Mouse (Mus musculus): Measurements from ENCODE around the gene Adam10. TPM values are rescaled to one million over a fixed set of nuclear protein-coding genes. Genes with fewer than 3 reads are reported as not detected.

Gene Adam10
- polyA plus RNA-seq, 1 experiment, result 33.3 TPM

DNA sequence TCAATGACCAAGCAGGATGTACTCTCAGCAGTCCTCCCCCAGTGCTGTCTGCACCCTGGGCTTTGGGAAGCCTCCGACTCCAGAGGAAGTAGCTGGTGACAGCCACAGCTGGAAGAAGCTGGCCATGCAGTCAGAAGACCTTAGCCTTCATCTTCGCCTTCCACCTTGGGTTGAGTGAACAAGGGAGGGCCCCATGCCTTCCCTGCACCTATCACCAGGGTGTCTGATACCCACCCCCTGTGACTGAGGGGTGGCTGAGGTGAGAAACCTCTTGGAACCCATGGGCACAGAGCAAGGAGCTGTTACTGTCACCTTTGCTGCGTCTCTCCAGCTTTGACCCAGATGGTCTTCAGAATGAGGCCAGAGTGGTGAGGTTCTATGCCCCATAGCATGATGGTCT is 123.0 kb downstream of the Adam10 start:
- no peaks in the 10 kb centered on the region for H3K36me3 ChIP-seq (ENCODE audit: control insufficient read depth, insufficient read depth, low read length)
- TF ChIP-seq POLR2A (IDR thresholded peaks at IDR 0.05; ENCODE audit: low read depth, low read length) (no peak), CTCF (IDR thresholded peaks at IDR 0.05; ENCODE audit: extremely low read depth, insufficient read length, insufficient replicate concordance, low read depth, low read length) (no peak)
- H3K27me3 ChIP-seq (ENCODE audit: control insufficient read depth, insufficient read depth, low read length), result no peaks in the 10 kb centered on the region
- 87% methylated on average over 3 of the region's 3 CpGs for WGBS
- no peaks in the 10 kb centered on the region for H3K4me1 ChIP-seq (ENCODE audit: control insufficient read depth, insufficient read depth, insufficient read length, low read length)
- no peak overlapping the region for H3K4me3 ChIP-seq (ENCODE audit: low read depth, low read length)
- no peak overlapping the region for H3K27ac ChIP-seq (ENCODE audit: insufficient read depth, low read depth, low read length)

- Histone ChIP-seq H3K27me3 (ENCODE audit: control insufficient read depth, insufficient read depth, low read length) (no peaks in the 10 kb centered on the region), H3K4me3 (ENCODE audit: low read depth, low read length) (no peak overlapping the region), H3K27ac (ENCODE audit: insufficient read depth, low read depth, low read length) (no peak overlapping the region), H3K36me3 (ENCODE audit: control insufficient read depth, insufficient read depth, low read length) (no peaks in the 10 kb centered on the region), H3K4me1 (ENCODE audit: control insufficient read depth, insufficient read depth, insufficient read length, low read length) (no peaks in the 10 kb centered on the region)
- 88% methylated on average over 3 of the region's 3 CpGs for WGBS
- no peak for TF ChIP-seq POLR2A (IDR thresholded peaks at IDR 0.05; ENCODE audit: low read depth, low read length)
- TF ChIP-seq CTCF (IDR thresholded peaks at IDR 0.05; ENCODE audit: extremely low read depth, insufficient read length, insufficient replicate concordance, low read depth, low read length), result no peak
Observed at GRCm38 (mm10) chr9:70802816-70803215, 124.0 kb downstream of the Adam10 start.

DNA sequence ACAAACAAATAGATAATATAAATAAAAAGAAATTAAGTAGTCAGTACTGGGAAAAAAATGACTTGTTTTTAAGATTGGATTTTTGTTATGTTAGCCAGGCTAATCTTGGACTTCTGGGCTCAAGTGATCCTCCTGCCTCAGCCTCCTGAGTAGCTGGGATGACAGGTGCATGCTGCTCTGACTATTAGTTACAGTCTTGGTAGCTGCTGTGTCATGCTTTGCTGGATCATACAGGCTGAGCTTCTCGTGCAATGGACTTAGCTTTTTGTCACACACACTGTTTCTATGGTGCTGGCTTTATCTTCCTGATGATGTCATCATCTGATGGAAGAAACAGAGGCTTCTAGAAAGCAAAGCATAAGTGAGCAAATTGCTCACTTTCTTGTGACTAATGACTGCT is 127.3 kb downstream of the Adam10 start:
- no peaks in the 10 kb centered on the region for H3K27me3 ChIP-seq (ENCODE audit: control insufficient read depth, insufficient read depth, low read length)
- 33% methylated on average over 1 of the region's 1 CpGs for WGBS
- no peak overlapping the region for H3K27ac ChIP-seq (ENCODE audit: insufficient read depth, low read depth, low read length)
- no peaks in the 10 kb centered on the region for H3K4me1 ChIP-seq (ENCODE audit: control insufficient read depth, insufficient read depth, insufficient read length, low read length)
- no peak overlapping the region for H3K4me3 ChIP-seq (ENCODE audit: low read depth, low read length)
- no peaks in the 10 kb centered on the region for H3K36me3 ChIP-seq (ENCODE audit: control insufficient read depth, insufficient read depth, low read length)
- TF ChIP-seq POLR2A (IDR thresholded peaks at IDR 0.05; ENCODE audit: low read depth, low read length), result no peak
- TF ChIP-seq CTCF (IDR thresholded peaks at IDR 0.05; ENCODE audit: extremely low read depth, insufficient read length, insufficient replicate concordance, low read depth, low read length), result no peak

DNA sequence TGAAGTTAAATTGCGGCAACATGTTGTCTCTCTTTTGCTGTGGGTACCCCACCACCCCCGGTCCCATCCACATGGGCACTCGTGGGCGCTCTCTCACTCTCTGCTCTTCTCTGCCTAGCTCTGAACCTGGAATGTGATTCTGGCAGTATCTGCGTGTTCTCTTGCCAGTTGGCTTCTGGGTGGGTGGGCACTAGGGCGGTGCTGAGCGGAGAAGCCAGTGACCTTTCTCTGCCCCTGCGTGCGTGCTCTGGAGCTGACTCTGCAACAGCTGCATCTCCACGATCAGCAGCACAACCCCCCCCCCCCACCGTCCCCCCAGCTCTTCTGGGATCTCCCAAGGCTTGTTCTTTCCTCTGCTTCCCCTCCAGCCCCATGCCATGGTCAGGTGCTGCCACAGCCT is 128.9 kb downstream of the Adam10 start:
- Histone ChIP-seq H3K27ac (ENCODE audit: insufficient read depth, low read depth, low read length) (no peak overlapping the region), H3K36me3 (ENCODE audit: control insufficient read depth, insufficient read depth, low read length) (no peaks in the 10 kb centered on the region), H3K4me3 (ENCODE audit: low read depth, low read length) (no peak overlapping the region), H3K27me3 (ENCODE audit: control insufficient read depth, insufficient read depth, low read length) (no peaks in the 10 kb centered on the region), H3K4me1 (ENCODE audit: control insufficient read depth, insufficient read depth, insufficient read length, low read length) (no peaks in the 10 kb centered on the region)
- TF ChIP-seq CTCF (IDR thresholded peaks at IDR 0.05; ENCODE audit: extremely low read depth, insufficient read length, insufficient replicate concordance, low read depth, low read length) (no peak), POLR2A (IDR thresholded peaks at IDR 0.05; ENCODE audit: low read depth, low read length) (no peak)
- 80% methylated on average over 11 of the region's 11 CpGs for WGBS

- Histone ChIP-seq H3K27ac (ENCODE audit: insufficient read depth, low read depth, low read length) (no peak overlapping the region), H3K4me1 (ENCODE audit: control insufficient read depth, insufficient read depth, insufficient read length, low read length) (peaks cover 8% of the 10 kb centered on the region; the same call in 1 of the 2 replicates), H3K4me3 (ENCODE audit: low read depth, low read length) (no peak overlapping the region), H3K27me3 (ENCODE audit: control insufficient read depth, insufficient read depth, low read length) (no peaks in the 10 kb centered on the region), H3K36me3 (ENCODE audit: control insufficient read depth, insufficient read depth, low read length) (no peaks in the 10 kb centered on the region)
- WGBS, result 94% methylated on average over 12 of the region's 12 CpGs
- TF ChIP-seq POLR2A (IDR thresholded peaks at IDR 0.05; ENCODE audit: low read depth, low read length), result no peak
Observed at GRCm38 (mm10) chr9:70812551-70812950, 133.8 kb downstream of the Adam10 start.

- Histone ChIP-seq H3K36me3 (ENCODE audit: control insufficient read depth, insufficient read depth, low read length) (no peaks in the 10 kb centered on the region), H3K4me1 (ENCODE audit: control insufficient read depth, insufficient read depth, insufficient read length, low read length) (peaks cover 17% of the 10 kb centered on the region), H3K4me3 (ENCODE audit: low read depth, low read length) (no peak overlapping the region), H3K27ac (ENCODE audit: insufficient read depth, low read depth, low read length) (no peak overlapping the region), H3K27me3 (ENCODE audit: control insufficient read depth, insufficient read depth, low read length) (no peaks in the 10 kb centered on the region)
- TF ChIP-seq POLR2A (IDR thresholded peaks at IDR 0.05; ENCODE audit: low read depth, low read length), result no peak
- TF ChIP-seq CTCF (IDR thresholded peaks at IDR 0.05; ENCODE audit: extremely low read depth, insufficient read length, insufficient replicate concordance, low read depth, low read length), result no peak
- WGBS, result 86% methylated on average over 14 of the region's 14 CpGs
Observed at GRCm38 (mm10) chr9:70816701-70817305, 138.0 kb downstream of the Adam10 start.

DNA sequence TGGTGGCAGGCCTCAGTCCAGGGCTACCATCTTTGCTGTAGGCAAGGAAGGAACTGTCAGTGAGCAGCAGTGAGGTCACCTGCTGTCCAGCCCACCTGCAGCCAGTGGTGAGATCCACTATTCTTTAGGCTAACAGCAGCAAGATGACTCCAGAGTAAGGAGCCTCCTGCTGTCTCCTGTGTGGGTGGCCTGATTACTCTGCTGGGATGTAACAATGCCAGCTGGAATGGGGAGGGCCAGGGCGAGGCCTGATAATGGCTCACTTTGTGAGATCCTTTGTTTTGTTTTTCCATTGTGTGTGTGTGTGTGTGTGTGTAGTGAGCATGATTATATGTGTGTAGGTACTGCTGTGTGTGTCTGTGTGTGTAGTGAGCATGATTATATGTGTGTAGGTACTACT is 138.6 kb downstream of the Adam10 start:
- TF ChIP-seq CTCF (IDR thresholded peaks at IDR 0.05; ENCODE audit: extremely low read depth, insufficient read length, insufficient replicate concordance, low read depth, low read length), result no peak
- no peak for TF ChIP-seq POLR2A (IDR thresholded peaks at IDR 0.05; ENCODE audit: low read depth, low read length)
- Histone ChIP-seq H3K4me3 (ENCODE audit: low read depth, low read length) (no peak overlapping the region), H3K27ac (ENCODE audit: insufficient read depth, low read depth, low read length) (no peak overlapping the region), H3K27me3 (ENCODE audit: control insufficient read depth, insufficient read depth, low read length) (no peaks in the 10 kb centered on the region), H3K4me1 (ENCODE audit: control insufficient read depth, insufficient read depth, insufficient read length, low read length) (peaks cover 17% of the 10 kb centered on the region), H3K36me3 (ENCODE audit: control insufficient read depth, insufficient read depth, low read length) (no peaks in the 10 kb centered on the region)
- 59% methylated on average over 1 of the region's 1 CpGs for WGBS
